Mouse (Mus musculus) lung, embryonic 14.5 days (tissue): ENCODE results near the gene Fmnl3. TPM values are rescaled to one million over a fixed set of nuclear protein-coding genes. Genes with fewer than 3 reads are reported as not detected.

ENCODE experiments used
- ATAC-seq: fragments of 200-750 bp; cut with Nextera tagmentation; 2 replicates; pipeline ENCODE4 v1.8.0; 2017; ENCODE audit warnings: mild to moderate bottlenecking, moderate TSS enrichment, moderate library complexity; ENCODE audit not compliant: insufficient read depth
- DNase-seq: peaks from one replicate; pipeline ENCODE4 v3.0.0-alpha.2; 2015
- H3K27ac ChIP-seq: fragments of 300-500 bp; sonication (generic); 2 replicates; pipeline ENCODE4 v1.5.1; 2014; ENCODE audit warnings: low read depth, mild to moderate bottlenecking, moderate library complexity
- H3K27me3 ChIP-seq: fragments of 300-500 bp; sonication (generic); 2 replicates; pipeline ENCODE4 v1.6.1; 2014; ENCODE audit warnings: low read length, control low read depth; ENCODE audit not compliant: insufficient read depth
- H3K36me3 ChIP-seq: fragments of 300-500 bp; sonication (generic); 2 replicates; pipeline ENCODE4 v1.6.1; 2014; ENCODE audit warnings: control low read depth; ENCODE audit not compliant: insufficient read depth
- H3K4me1 ChIP-seq: fragments of 300-500 bp; sonication (generic); 2 replicates; pipeline ENCODE4 v1.6.1; 2014; ENCODE audit warnings: antibody characterized with exemption, control low read depth; ENCODE audit not compliant: insufficient read depth
- H3K4me2 ChIP-seq: fragments of 300-500 bp; sonication (generic); 2 replicates; pipeline ENCODE4 v1.6.1; 2014; ENCODE audit warnings: mild to moderate bottlenecking
- H3K4me3 ChIP-seq: fragments of 300-500 bp; sonication (generic); 2 replicates; pipeline ENCODE4 v1.5.1; 2014; ENCODE audit warnings: low read depth, low read length
- H3K9ac ChIP-seq: fragments of 300-500 bp; sonication (generic); 2 replicates; pipeline ENCODE4 v1.6.1; 2014
- H3K9me3 ChIP-seq: fragments of 300-500 bp; sonication (generic); 2 replicates; pipeline ENCODE4 v1.6.1; 2016; ENCODE audit warnings: low read depth, low read length, control low read depth
- CTCF ChIP-seq: IDR thresholded peaks from 2 replicates; pipeline ENCODE4 v1.5.1; 2016; ENCODE audit warnings: antibody characterized with exemption, low read depth
- WGBS: fragments of 180-500 bp; shearing (Covaris S2); extraction: QIAGEN DNeasy Blood & Tissue Kit; methylation state at CpG from one replicate; pipeline ENCODE4 v1.1.7; 2014; 5-methylcytosine and 5-hydroxymethylcytosine counted together
- polyA plus RNA-seq: library from polyadenylated mRNA; unstranded; fragments of >200 nt; fragmentation: Nextera tagmentation; extraction: Ambion mirVana; gene quantifications from 2 replicates; pipeline ENCODE4 v1.2.1, GENCODE M21; 2014

The Fmnl3 gene
- polyA plus RNA-seq, 1 experiment from 2014 or later = 33.5 TPM

DNA sequence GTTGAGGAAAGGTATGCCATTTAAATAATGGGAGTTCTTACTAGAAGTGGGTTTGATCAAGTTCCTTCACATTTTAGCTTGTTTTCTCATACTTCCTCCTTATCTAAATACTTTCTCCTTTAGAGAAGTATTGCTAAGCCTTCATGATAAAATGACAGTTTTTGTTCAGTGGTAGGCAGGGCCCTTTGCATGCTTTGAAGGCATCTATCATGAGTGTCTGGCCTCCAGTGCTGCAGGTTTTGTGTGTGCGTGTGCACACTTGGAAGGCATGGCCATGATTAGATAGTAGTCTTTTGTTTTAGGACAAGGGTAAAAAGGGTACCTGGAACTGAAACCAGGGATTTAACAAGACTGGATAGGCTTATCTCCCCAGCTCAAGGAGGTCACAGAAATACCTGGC lies 26.2 kb upstream of the Fmnl3 start:
- no peak overlapping the region for H3K27ac ChIP-seq
- H3K4me2 ChIP-seq = no peak overlapping the region
- no peaks in the 10 kb centered on the region for H3K9me3 ChIP-seq
- H3K4me3 ChIP-seq = no peak overlapping the region
- no peaks in the 10 kb centered on the region for H3K27me3 ChIP-seq
- WGBS = 48% methylated on average over 1 of the region's 1 CpGs
- DNase-seq (no peak), ATAC-seq (no peak)
- TF ChIP-seq CTCF = no peak
- no peak overlapping the region for H3K9ac ChIP-seq
- H3K36me3 ChIP-seq = 0 out of 2 replicates have a peak, but pooled peaks cover 10% of the 10 kb centered on the region
- H3K4me1 ChIP-seq = peaks cover 8% of the 10 kb centered on the region

DNA sequence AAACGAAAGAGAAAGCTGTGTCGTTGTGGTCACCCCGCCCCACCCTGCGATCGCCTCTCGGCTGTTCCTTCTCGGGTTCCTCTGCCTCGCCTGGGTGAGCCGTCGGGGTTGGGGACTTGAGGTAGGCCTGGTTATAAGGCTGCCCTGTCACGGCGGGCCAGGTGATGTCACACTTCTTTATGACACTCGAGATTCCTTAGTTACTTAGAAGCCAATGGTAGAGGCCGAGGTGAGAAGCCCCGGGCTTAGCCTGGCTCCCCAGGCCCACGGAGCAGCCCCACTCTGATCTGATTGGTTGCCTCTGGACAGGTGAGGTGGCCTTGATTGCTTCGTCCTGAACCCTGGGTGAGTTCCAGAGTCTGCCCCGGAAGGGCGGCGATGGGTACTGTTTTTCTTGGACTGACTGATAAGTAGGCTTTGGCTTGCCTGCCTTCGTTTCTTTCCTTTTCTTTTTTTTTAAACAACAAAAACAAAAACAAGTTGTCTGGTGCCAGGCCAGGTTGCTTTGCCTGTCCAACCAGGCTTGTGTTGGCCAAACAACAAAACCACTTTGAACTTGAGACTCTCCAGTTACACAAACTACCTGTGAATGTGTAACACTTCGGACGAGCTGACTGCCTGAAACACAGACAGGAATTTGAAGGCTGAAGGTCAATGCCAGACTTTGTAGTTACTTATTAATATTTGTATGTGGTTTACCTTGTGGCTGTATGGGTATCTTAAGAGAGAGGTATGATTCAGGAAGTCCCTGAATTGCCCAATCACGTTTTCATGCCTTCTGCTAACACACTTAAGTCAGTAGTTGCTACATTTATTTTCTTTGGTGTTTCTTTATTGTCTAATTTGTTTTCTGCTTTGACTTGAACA lies 23.3 kb upstream of the Fmnl3 start:
- WGBS = 3% methylated on average over 24 of the region's 24 CpGs
- DNase-seq (peak; percentile 61), ATAC-seq (peak; percentile 42)
- H3K27me3 ChIP-seq = no peaks in the 10 kb centered on the region
- H3K27ac ChIP-seq = peak overlapping the region; percentile 86
- no peaks in the 10 kb centered on the region for H3K9me3 ChIP-seq
- no peaks in the 10 kb centered on the region for H3K36me3 ChIP-seq
- H3K4me1 ChIP-seq = peaks cover 8% of the 10 kb centered on the region
- H3K9ac ChIP-seq = peak overlapping the region; percentile 88
- H3K4me3 ChIP-seq = peak overlapping the region; percentile 87
- H3K4me2 ChIP-seq = peak overlapping the region; percentile 85
- no peak for TF ChIP-seq CTCF

DNA sequence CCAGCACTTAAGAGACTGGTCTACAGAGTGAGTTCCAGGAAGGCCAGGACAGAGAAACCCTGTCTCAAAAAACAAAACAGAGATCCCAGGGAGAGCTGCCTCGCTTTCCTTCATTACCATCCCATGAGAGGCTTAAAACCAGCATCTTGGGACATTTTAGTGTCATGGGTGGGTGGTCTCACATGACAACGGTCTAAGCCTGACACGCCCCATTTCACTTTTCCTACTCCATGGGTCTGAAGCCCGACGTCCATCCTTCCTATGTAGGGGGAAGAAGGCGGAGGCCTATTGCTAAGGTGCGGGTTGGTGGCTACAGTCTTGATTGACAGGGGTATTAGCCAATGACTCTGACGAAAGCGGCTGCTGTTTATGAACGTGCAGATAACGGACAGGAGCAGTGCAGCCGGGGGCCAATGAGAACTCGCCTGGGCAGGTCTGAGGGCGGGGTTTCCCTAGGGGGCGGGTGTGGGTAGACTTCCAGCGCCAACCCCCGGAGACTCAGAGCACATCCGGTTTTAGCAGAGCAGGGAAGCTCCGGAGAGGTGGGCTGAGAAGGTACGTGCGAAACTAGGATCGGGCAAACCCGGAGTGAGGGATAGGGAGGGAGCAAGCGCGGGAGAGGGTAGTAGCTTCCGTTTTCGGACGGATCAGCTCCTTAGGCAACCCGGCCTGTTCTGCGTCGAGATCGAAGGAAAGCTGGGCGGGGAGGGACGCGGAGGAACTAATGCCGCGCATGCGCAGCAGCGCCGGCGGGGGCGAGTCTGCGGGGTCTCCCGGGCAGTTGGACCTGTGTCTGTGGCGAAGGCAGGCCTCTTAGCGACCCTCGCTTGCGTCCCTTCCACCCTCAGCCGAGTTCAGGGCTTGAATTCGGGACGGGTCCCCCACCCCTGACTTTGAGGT lies 22.5 kb upstream of the Fmnl3 start, which contains the start of gene Tmbim6:
Gene Tmbim6, plus strand, starts transcription at position 397 of the 900 bp plus-strand sequence.
- peak; percentile 100 for ATAC-seq
- 0% methylated on average over 51 of the region's 51 CpGs for WGBS
- Histone ChIP-seq H3K9ac (peak within 1 kb of the TSS; percentile 88), H3K4me1 (peaks cover 8% of the 10 kb centered on the region), H3K36me3 (no peaks in the 10 kb centered on the region), H3K27ac (peak within 1 kb of the TSS; percentile 86), H3K4me3 (peak within 1 kb of the TSS; percentile 87), H3K27me3 (no peaks in the 10 kb centered on the region), H3K9me3 (no peaks in the 10 kb centered on the region), H3K4me2 (peak within 1 kb of the TSS; percentile 85)
- DNase-seq = peak; percentile 100
- 0 out of 2 replicates have a peak, but pooled peaks have one; percentile 1 for TF ChIP-seq CTCF

DNA sequence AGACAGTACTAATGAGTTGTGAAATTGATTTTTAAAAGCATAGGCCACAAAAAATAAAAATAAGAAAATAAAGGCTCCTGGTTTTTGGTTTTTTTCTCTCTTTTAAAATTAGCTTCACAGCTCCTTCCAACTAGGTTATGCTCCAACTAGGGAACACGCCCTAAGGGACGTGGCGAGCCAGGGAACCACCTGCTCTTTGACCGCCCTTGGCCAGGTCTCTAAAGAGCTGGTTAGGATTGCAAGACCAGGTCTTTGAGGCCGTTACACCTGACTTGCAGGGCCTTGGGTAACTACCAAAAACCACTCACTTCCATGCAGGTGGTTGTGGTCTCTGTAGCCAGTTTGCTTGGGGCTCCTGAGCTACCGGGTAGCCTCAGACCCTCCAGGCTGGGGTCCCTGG lies 21.7 kb upstream of the Fmnl3 start:
- no peaks in the 10 kb centered on the region for H3K27me3 ChIP-seq

DNA sequence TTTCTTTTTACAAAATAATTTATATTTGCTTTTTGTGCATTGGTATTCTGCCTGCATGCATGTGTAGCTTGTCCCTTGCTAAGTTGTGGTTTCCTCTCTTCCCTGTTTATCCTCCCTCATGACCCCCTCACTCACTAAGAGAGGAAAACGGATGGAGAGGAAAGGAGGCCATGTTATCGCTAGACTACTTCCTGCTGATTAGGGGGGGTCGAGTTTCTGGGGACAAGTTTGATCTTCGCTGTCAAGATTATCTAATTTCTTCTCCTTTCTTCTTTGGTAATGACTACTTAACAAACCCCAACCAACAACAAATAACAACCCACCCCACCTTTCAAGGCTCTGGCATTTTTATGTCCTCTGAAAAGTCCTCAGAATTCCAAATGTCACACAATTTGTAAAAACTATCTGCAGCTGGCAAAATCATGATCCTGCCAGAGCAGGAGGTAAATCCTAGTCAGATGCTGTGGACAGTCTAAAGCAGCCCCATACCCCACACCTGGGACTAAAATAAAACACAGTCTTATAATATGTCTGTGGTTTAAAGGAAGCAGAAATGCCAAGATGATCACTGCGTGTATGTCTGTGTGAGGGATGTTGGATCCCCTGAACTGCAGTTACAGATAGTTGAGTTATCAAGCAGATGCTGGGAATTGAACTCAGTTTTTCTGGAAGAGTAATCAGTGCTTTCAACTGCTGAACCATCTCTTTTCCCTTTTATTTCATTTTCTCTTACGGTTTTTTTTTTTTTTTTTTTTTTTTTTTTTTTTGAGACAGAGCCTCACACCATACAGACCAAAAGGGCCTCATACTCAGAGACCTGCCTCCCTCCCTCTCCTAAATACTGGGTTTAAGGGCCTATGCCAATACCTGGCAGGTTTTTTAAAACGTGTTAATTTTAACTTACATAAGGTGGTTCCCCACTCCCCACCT lies 20.5 kb upstream of the Fmnl3 start:
- ATAC-seq (no peak), DNase-seq (no peak)
- Histone ChIP-seq H3K4me3 (no peak overlapping the region), H3K4me1 (peaks cover 8% of the 10 kb centered on the region), H3K27me3 (no peaks in the 10 kb centered on the region), H3K4me2 (no peak overlapping the region), H3K9me3 (no peaks in the 10 kb centered on the region), H3K9ac (no peak overlapping the region), H3K36me3 (no peaks in the 10 kb centered on the region), H3K27ac (no peak overlapping the region)
- TF ChIP-seq CTCF = no peak
- WGBS = 48% methylated on average over 7 of the region's 7 CpGs

More for the DNA sequence above, 21.7 kb upstream of the Fmnl3 start:
- ATAC-seq = peak; percentile 0; the same call in 1 of the 2 replicates
- Histone ChIP-seq H3K27ac (peak overlapping the region; percentile 43; the same call in 1 of the 2 replicates), H3K4me1 (peaks cover 8% of the 10 kb centered on the region), H3K36me3 (no peaks in the 10 kb centered on the region), H3K4me3 (peak overlapping the region; percentile 87), H3K9me3 (no peaks in the 10 kb centered on the region), H3K4me2 (peak overlapping the region; percentile 63), H3K9ac (peak overlapping the region; percentile 38; the same call in 1 of the 2 replicates)
- TF ChIP-seq CTCF = no peak
- 84% methylated on average over 6 of the region's 6 CpGs for WGBS
- no peak for DNase-seq

DNA sequence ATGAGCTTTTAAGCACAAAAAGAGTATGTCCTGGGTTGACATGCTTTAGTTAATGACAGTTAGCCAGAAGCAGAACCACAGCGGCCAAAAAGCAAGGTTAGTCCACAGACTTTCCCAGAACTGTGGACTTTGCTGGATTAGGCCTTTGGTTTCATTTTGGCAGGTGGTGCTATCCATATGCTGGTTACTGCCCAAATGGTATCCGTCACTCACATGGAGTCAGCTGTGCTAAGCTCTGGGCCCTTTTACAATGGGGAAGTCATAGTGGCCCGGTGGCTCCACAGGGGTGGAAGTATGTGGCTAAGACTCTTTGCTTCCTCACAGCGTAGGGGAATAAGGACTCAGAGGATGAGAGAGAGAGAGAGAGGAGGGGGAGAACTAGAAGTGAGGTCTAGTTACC lies 17.7 kb upstream of the Fmnl3 start:
- H3K27me3 ChIP-seq = no peaks in the 10 kb centered on the region
- no peak for ATAC-seq
- WGBS = 64% methylated on average over 4 of the region's 4 CpGs
- H3K9me3 ChIP-seq = no peaks in the 10 kb centered on the region
- no peaks in the 10 kb centered on the region for H3K36me3 ChIP-seq
- H3K9ac ChIP-seq = no peak overlapping the region
- no peak for TF ChIP-seq CTCF
- no peak overlapping the region for H3K27ac ChIP-seq
- no peak overlapping the region for H3K4me3 ChIP-seq
- H3K4me2 ChIP-seq = no peak overlapping the region
- no peaks in the 10 kb centered on the region; the same call in 1 of the 2 replicates for H3K4me1 ChIP-seq
- DNase-seq = no peak
